Mouse (Mus musculus) limb, embryonic 10.5 days (tissue): ENCODE results near the gene Spock3. TPM values are rescaled to one million over a fixed set of nuclear protein-coding genes. Genes with fewer than 3 reads are reported as not detected.
"Not testable (repeated sequence)": the region's sequence is repeated elsewhere in the genome, so short reads cannot be mapped to it uniquely, and the experiment has no call there.

ENCODE experiments used
- DNase-seq: peaks from one replicate; pipeline ENCODE4 v3.0.0-alpha.2; 2017; ENCODE audit warnings: low spot score
- H3K27ac ChIP-seq: fragments of 300-500 bp; sonication (generic); 2 replicates; pipeline ENCODE4 v1.5.1; 2016; ENCODE audit warnings: mild to moderate bottlenecking
- H3K27me3 ChIP-seq: fragments of 300-500 bp; sonication (generic); 2 replicates; pipeline ENCODE4 v1.6.1; 2016; ENCODE audit warnings: low read depth, mild to moderate bottlenecking; ENCODE audit not compliant: poor library complexity, severe bottlenecking
- H3K36me3 ChIP-seq: fragments of 300-500 bp; sonication (generic); 2 replicates; pipeline ENCODE4 v1.6.1; 2016; ENCODE audit warnings: mild to moderate bottlenecking, moderate library complexity
- H3K4me1 ChIP-seq: fragments of 300-500 bp; sonication (generic); 2 replicates; pipeline ENCODE4 v1.6.1; 2016
- H3K4me3 ChIP-seq: fragments of 300-500 bp; sonication (generic); 2 replicates; pipeline ENCODE4 v1.5.1; 2016; ENCODE audit warnings: mild to moderate bottlenecking, moderate library complexity
- H3K9me3 ChIP-seq: fragments of 300-500 bp; sonication (generic); replicated peaks from 2 replicates; pipeline ENCODE4 v1.6.1; 2016; ENCODE audit warnings: mild to moderate bottlenecking
- WGBS: fragments of 180-500 bp; shearing (Covaris S2); methylation state at CpG from one replicate; pipeline ENCODE4 v1.1.7; 2016; 5-methylcytosine and 5-hydroxymethylcytosine counted together
- polyA plus RNA-seq: library from polyadenylated mRNA; unstranded; fragments of >200 nt; fragmentation: Nextera tagmentation; extraction: Ambion mirVana; gene quantifications from 2 replicates; pipeline ENCODE4 v1.2.1, GENCODE M21; 2016

The Spock3 gene
- 2.1 and 5.4 TPM in 2 replicates for polyA plus RNA-seq

DNA sequence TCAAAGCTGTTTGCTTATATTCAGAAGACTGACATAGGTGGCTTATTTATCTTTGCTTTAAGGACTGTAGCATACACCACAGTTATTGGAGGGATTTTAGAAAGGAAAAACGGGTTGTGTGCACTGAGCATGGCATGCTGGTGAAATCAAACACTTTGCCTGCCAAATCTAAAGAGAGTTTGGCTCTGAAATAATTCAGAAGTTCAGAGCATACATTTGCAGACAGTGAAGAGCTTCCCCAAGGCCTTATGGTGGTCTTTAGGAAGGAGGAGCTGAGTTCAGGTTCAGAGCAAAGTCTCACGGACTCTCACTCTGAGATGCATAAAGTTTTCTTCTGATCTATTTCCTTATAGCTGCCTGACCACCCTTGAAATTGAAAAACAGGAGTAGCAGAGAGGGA lies at the start of gene Spock3:
Gene Spock3, plus strand, starts transcription at position 301 of the 400 bp plus-strand sequence.
- no peak for DNase-seq
- Histone ChIP-seq H3K4me3 (peak within 1 kb of the TSS; percentile 72), H3K27ac (peak within 1 kb of the TSS; percentile 81), H3K4me1 (peaks cover 18% of the 10 kb centered on the region), H3K36me3 (no peaks in the 10 kb centered on the region), H3K9me3 (no peaks in the 10 kb centered on the region), H3K27me3 (peaks cover 12% of the 10 kb centered on the region; the same call in 1 of the 2 replicates)
- 46% methylated on average over 2 of the region's 2 CpGs for WGBS

DNA sequence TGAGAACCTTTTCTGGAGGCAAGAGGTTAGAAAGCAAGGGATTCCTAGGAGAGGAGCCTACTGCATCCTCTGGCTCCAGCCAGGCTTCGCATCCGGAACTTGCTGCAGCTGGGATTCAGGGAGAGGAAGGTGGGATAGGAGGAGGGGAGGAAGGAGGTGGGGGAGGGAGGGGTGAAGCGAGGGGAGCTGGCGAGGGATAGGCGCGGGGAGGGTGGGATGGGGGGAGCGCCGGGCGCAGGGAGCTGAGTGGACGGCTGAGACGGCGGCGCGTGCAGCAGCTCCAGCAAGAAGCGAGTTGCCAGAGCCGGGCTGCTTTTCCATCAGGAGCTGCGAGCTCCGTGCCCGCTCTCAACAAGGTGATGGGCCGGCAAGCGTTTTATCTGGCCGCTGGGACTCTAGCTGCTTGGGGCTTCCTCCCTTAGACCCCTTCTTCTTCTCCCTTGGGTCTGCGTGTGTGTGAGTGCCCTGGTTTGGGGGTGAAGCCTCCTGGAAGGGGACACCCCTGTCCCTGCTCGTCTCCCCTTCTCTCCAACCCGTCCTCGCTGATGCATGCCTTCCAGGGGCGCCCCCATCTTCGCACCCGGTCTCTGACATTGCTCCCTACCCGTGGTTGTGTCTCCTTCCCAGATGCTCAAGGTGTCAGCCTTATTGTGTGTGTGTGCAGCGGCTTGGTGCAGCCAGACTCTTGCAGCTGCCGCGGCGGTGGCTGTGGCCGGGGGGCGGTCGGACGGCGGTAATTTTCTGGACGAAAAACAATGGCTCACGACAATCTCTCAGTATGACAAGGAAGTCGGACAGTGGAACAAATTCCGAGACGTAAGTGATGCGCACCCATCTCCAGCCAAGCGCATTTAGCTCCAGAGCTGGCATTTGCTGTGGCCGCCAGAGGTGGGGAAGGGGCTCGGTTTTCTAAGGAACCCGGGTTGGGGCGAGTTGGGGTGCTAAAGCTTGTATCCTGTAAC lies 645 bp downstream of the Spock3 start:
- H3K9me3 ChIP-seq: no peaks in the 10 kb centered on the region
- WGBS: under 1% methylated on average over 48 of the region's 50 CpGs
- peak overlapping the region; percentile 72 for H3K4me3 ChIP-seq
- H3K4me1 ChIP-seq: peaks cover 18% of the 10 kb centered on the region
- H3K36me3 ChIP-seq: no peaks in the 10 kb centered on the region
- H3K27me3 ChIP-seq: peaks cover 12% of the 10 kb centered on the region; the same call in 1 of the 2 replicates
- peak overlapping the region; percentile 81 for H3K27ac ChIP-seq
- DNase-seq: peak; percentile 80

DNA sequence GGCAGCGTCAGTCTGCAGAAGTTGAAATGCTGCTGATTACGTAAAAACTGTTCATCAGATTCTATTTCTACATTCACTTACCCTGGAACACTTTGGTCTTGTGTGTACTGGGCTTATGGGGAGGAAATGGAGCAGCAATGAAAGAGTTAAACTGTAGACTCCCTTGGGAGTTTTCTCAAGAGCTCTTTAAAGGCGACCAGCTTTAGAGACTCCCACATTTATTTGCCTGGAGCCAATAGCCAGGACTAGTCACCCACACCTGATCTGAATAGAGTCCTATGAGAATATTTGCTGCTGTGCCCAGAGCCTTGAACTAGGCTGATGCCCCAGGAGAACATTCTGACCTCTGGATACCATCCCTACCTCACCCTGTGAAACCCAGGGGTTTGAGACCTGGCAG lies 1.7 kb downstream of the Spock3 start:
- Histone ChIP-seq H3K4me1 (peaks cover 18% of the 10 kb centered on the region), H3K27me3 (peaks cover 12% of the 10 kb centered on the region; the same call in 1 of the 2 replicates), H3K4me3 (peak overlapping the region; percentile 72), H3K36me3 (no peaks in the 10 kb centered on the region), H3K27ac (no peak overlapping the region), H3K9me3 (no peaks in the 10 kb centered on the region)
- DNase-seq: no peak
- 17% methylated on average over 3 of the region's 3 CpGs for WGBS

DNA sequence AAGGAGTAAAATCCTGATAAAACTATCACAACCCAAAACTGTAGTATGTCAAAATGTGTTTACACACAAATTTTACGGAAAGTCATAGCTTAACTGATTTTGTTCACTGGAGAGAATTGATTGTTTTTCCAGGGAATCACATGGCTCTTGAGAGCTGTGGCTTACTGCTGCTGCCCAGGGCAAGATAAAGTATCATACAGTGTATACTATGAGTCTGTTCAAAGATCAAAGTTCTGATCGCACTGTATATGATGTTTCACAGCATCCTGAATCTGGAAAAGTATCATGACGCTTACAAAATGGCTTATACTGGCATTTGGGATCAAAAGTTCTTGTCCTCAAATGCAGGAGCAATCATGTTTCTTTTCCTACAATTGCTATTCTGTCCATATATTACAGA lies 11.8 kb downstream of the Spock3 start:
- no peaks in the 10 kb centered on the region for H3K36me3 ChIP-seq
- H3K27me3 ChIP-seq: no peaks in the 10 kb centered on the region
- no peak for DNase-seq
- no peak overlapping the region for H3K4me3 ChIP-seq
- H3K9me3 ChIP-seq: no peaks in the 10 kb centered on the region
- WGBS: 88% methylated on average over 3 of the region's 3 CpGs
- H3K27ac ChIP-seq: no peak overlapping the region
- H3K4me1 ChIP-seq: no peaks in the 10 kb centered on the region

DNA sequence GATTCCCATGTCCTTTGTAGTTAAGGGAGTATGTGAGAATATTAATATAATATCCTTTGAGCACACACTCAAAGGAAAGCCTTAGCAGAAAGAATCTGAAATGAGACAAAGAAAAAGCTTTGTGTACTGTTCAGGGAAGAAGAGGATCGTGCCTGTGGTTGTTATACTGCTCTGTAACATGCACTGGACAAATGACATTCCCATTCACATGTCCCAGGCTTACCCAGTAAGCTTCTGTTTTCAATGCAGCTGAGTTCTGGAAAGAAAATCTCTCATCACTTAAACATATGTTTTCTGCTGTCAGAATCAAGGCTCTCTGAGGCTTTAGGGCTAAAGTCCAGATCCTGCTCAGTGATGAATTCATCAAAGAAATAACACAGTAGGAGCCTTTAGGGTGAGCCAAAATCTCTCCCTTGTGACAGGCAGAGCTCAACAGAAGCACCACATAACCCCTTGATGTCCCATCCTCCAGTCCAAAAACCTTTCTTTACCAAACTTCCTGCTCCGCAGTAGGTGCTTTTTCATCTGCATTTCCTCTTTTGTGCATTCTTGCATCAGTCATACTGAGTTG lies 19.1 kb downstream of the Spock3 start:
- DNase-seq: no peak
- WGBS: 92% methylated on average over 2 of the region's 2 CpGs
- Histone ChIP-seq H3K4me1 (no peaks in the 10 kb centered on the region), H3K36me3 (no peaks in the 10 kb centered on the region), H3K9me3 (no peaks in the 10 kb centered on the region), H3K27me3 (no peaks in the 10 kb centered on the region), H3K4me3 (no peak overlapping the region), H3K27ac (no peak overlapping the region)

DNA sequence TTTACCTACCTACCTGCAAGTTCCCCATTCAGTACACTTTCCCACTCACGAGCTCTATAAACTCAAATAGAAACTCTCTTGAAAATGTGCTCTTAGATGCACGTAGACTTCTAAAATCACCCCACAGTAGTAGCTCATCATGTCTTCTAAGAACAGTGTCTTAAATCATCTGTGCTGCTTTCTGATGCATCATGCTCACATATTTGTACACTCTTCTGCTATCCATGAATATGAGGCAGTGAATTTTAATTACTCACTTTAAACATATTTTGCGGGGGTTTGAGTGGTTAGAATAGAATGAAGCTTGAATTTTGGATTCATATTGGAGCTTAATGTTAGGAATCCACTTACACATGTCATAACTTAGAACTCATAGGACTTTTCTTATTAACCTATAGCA lies 138.2 kb downstream of the Spock3 start:
- WGBS: 88% methylated on average over 3 of the region's 3 CpGs
- no peaks in the 10 kb centered on the region for H3K27me3 ChIP-seq
- no peak for DNase-seq

DNA sequence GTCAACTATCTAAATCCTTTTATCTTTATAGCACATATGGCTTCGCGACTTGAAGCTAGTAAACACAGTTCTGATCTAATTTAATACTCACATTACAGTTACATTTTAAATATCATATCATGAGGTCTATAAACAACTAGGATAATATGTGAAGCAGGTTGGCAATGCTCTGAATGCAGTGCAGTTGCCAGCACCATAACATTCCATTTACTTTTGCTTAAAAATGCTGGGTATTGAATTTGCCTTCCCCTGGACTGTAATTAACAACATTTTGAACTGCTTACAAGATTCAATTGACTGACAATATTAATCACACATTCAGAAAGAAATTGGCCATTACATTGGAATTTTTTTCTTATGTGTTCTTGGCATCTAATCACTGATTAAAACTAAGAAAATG lies 147.4 kb downstream of the Spock3 start:
- Histone ChIP-seq H3K36me3 (no peaks in the 10 kb centered on the region), H3K27me3 (no peaks in the 10 kb centered on the region), H3K4me3 (no peak overlapping the region), H3K4me1 (no peaks in the 10 kb centered on the region), H3K9me3 (no peaks in the 10 kb centered on the region), H3K27ac (no peak overlapping the region)
- no peak for DNase-seq
- 92% methylated on average over 2 of the region's 2 CpGs for WGBS

More for the DNA sequence above, 138.2 kb downstream of the Spock3 start:
- Histone ChIP-seq H3K27ac (no peak overlapping the region), H3K4me1 (no peaks in the 10 kb centered on the region), H3K9me3 (no peaks in the 10 kb centered on the region), H3K36me3 (no peaks in the 10 kb centered on the region), H3K4me3 (no peak overlapping the region)

DNA sequence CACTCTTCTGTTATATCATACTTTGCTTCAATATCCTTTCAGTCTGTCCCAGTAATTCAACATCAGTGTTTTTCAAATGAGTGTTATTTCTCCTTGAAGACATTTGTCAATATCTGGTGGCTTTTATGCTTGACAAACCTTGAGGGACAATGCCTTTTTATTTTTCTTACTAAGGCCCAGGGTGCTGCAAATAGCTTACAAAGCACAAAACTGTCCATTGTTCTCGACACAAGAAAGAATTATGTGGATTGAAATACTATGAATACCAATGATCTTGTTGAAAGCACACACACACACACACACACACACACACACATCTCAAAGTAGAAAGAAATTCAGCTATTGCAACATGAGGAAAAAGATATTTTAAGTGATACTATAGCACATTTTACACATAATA lies 159.0 kb downstream of the Spock3 start:
- Histone ChIP-seq H3K27ac (no peak overlapping the region), H3K36me3 (no peaks in the 10 kb centered on the region), H3K4me3 (no peak overlapping the region), H3K9me3 (no peaks in the 10 kb centered on the region), H3K4me1 (no peaks in the 10 kb centered on the region), H3K27me3 (no peaks in the 10 kb centered on the region)
- no peak for DNase-seq
- WGBS: 81% methylated on average over 1 of the region's 1 CpGs

DNA sequence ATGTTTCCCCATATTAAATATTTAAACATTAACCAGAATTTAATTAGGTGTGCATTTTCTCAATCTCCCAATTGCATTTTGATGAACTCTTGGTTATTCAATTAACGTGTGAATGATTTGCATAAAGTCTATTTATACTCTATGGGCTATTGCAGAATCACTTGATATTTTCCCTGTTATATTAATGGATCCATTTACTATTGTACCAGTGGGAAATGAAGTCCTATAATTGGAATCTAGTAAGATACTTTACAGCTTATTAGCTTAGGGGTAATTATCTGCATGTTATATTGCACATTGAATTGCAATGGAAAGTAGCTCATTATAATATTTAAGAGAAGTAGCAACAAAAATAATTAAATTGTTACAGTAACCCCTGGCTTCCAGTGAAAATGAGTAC lies 162.1 kb downstream of the Spock3 start:
- H3K27ac ChIP-seq: no peak overlapping the region
- H3K27me3 ChIP-seq: no peaks in the 10 kb centered on the region
- H3K4me3 ChIP-seq: no peak overlapping the region
- H3K36me3 ChIP-seq: no peaks in the 10 kb centered on the region
- no peaks in the 10 kb centered on the region for H3K9me3 ChIP-seq
- no peak for DNase-seq
- H3K4me1 ChIP-seq: no peaks in the 10 kb centered on the region
- whole genome bisulfite sequencing: 83% methylated on average over 1 of the region's 1 CpGs

DNA sequence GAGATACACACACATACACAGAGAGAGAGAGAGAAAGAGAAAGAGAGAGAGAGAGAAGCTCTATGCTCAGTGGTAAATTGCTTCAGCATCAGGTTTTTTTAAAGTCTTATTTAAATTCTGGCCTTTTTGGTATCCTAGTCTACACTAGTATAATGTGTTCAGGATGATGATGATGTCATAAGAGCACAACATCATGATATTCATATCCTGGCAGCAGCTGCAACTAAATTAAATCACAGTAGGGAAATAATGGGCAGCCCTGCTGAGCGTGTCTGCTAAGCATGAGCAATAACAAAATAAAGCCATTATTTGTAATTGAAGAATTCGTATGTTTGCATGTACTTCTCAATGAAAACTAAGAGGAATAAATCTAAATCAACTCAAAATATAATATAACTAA lies 169.7 kb downstream of the Spock3 start:
- H3K9me3 ChIP-seq: no peaks in the 10 kb centered on the region
- H3K36me3 ChIP-seq: no peaks in the 10 kb centered on the region
- H3K27me3 ChIP-seq: no peaks in the 10 kb centered on the region
- DNase-seq: no peak
- H3K27ac ChIP-seq: no peak overlapping the region
- H3K4me1 ChIP-seq: no peaks in the 10 kb centered on the region
- 89% methylated on average over 2 of the region's 2 CpGs for WGBS
- H3K4me3 ChIP-seq: no peak overlapping the region

DNA sequence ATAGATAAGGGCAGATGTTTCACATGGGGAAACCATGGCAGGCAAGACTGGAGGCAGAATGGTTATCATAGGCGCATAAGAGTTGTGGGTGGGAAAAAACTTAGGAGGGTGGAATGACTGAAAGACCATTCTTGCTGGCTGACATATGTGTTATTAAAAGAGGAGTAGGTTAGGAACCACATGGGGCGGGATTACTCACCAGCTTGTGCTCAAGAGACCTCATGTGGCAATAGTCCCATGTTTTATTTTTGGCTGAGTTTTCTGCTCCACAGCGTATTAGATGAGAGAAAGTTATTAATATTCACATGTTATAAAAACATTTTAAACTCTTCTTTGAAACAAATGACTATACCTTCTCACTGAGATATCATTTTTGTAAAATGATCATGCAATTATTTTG lies 184.6 kb downstream of the Spock3 start:
- H3K27me3 ChIP-seq: no peaks in the 10 kb centered on the region
- 87% methylated on average over 3 of the region's 3 CpGs for WGBS
- H3K4me1 ChIP-seq: no peaks in the 10 kb centered on the region
- no peaks in the 10 kb centered on the region for H3K9me3 ChIP-seq
- H3K27ac ChIP-seq: no peak overlapping the region
- no peaks in the 10 kb centered on the region for H3K36me3 ChIP-seq
- H3K4me3 ChIP-seq: no peak overlapping the region
- no peak for DNase-seq

DNA sequence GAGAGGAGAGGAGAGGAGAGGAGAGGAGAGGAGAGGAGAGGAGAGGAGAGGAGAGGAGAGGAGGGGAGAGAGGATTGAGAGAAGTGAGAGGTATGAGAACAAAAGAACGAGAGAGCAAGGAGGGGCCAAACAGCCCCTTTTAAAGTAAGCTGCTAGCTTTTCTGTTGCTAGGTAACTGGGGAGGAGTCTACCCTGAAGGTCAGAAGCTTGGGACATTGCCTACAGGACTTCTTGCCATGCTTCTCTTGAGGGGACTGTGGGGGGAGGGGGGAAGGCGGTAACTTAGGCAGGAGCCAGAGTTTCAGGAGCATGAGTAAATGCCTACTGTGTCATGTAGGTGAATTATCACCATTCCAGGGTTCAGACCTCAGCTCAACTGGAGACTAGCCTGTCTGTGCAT lies 213.1 kb downstream of the Spock3 start:
- H3K36me3 ChIP-seq, DNase-seq, H3K4me3 ChIP-seq, H3K27ac ChIP-seq, H3K4me1 ChIP-seq, H3K27me3 ChIP-seq, H3K9me3 ChIP-seq: not testable (repeated sequence)
- 54% methylated on average over 2 of the region's 2 CpGs for WGBS

DNA sequence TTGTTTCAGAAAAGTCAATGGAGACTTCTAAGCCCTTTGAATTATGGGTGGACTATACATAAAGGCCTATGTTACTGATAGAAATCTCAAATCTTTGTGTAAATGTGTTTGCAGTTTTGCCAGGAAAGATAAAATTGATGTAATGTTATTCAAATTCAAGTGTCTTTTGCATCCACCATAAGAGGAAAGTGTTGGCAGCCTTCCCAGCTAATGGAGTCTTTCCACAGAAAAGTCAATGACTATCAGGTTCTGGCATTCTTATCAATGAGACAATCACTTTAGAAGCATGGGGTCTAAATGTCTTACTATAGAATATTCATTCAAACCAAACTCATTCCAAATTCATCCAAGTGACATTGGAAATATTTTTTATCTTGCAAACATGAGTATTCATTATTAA lies 214.5 kb downstream of the Spock3 start:
- DNase-seq: no peak
- H3K27ac ChIP-seq: no peak overlapping the region
- H3K27me3 ChIP-seq: no peaks in the 10 kb centered on the region

More for the DNA sequence above, 214.5 kb downstream of the Spock3 start:
- Histone ChIP-seq H3K36me3 (no peaks in the 10 kb centered on the region), H3K4me3 (no peak overlapping the region), H3K9me3 (no peaks in the 10 kb centered on the region), H3K4me1 (no peaks in the 10 kb centered on the region)
